Mouse (Mus musculus) ES-Bruce4 (cell line): ENCODE measurements at regions not wholly inside any gene's neighbourhood (a gene's known extent, or its start where the extent isn't known, plus 50 kb on each side); places are given as distances from the start of the nearest gene placed in this dataset.

Source experiments
- CTCF ChIP-seq: IDR thresholded peaks from one replicate; pipeline ENCODE4 v1.8.1; 2011; ENCODE audit warnings: low read depth, low read length
- EP300 ChIP-seq: IDR thresholded peaks from 2 replicates; pipeline ENCODE4 v1.6.1; 2011; ENCODE audit warnings: low read depth, low read length; ENCODE audit not compliant: insufficient read depth
- POLR2A ChIP-seq: IDR thresholded peaks from one replicate; pipeline ENCODE4 v1.8.1; 2011; ENCODE audit warnings: low read length; ENCODE audit not compliant: insufficient read depth

GRCm38 (mm10) chr2:3927141-3927810 lies 90.2 kb upstream of the Frmd4a start:
- no peak for TF ChIP-seq EP300
- no peak for TF ChIP-seq CTCF
- TF ChIP-seq POLR2A, result no peak
